Mouse (Mus musculus) MEL (cell line): Measurements from ENCODE around the gene Ptgdr. TPM values are rescaled to one million over a fixed set of nuclear protein-coding genes. Genes with fewer than 3 reads are reported as not detected.

Experiments used
- DNase-seq: peaks from one replicate; pipeline ENCODE4 v3.0.0; 2011; ENCODE audit warnings: low read depth, low spot score
- H3K27ac ChIP-seq: 2 replicates; pipeline ENCODE4 v1.5.1; 2012; ENCODE audit warnings: low read depth, mild to moderate bottlenecking, control low read depth, low read length, moderate library complexity; ENCODE audit not compliant: control insufficient read depth
- H3K27me3 ChIP-seq, 2 experiments: fragments of 150-350 bp in 1 of 2; sonication (generic) in 1 of 2; 2 replicates each; pipeline ENCODE4 v1.6.1; 2012; ENCODE audit warnings: low read length in 2 of 2, mild to moderate bottlenecking in 2 of 2, improper control_type of control experiment in 1 of 2, moderate library complexity in 1 of 2; ENCODE audit not compliant: insufficient read depth in 2 of 2, control insufficient read depth in 1 of 2
- H3K36me3 ChIP-seq, 2 experiments: 2 replicates each; pipeline ENCODE4 v1.6.1; 2012 to 2014; ENCODE audit warnings: low read length in 2 of 2, improper control_type of control experiment in 1 of 2, inconsistent platforms in 1 of 2, mild to moderate bottlenecking in 1 of 2; ENCODE audit not compliant: insufficient read depth in 2 of 2, control insufficient read depth in 1 of 2
- H3K4me1 ChIP-seq, 2 experiments: fragments of 150-350 bp in 1 of 2; sonication (generic) in 1 of 2; 2 replicates each; pipeline ENCODE4 v1.6.1; 2012; ENCODE audit warnings: low read length in 2 of 2, improper control_type of control experiment in 1 of 2, mild to moderate bottlenecking in 1 of 2; ENCODE audit not compliant: insufficient read depth in 2 of 2, control insufficient read depth in 1 of 2
- H3K4me3 ChIP-seq, 2 experiments: fragments of 150-350 bp in 1 of 2; sonication (generic) in 1 of 2; 2 replicates each; pipeline ENCODE4 v1.5.1; 2012; ENCODE audit warnings: low read depth in 2 of 2, low read length in 2 of 2, mild to moderate bottlenecking in 2 of 2, moderate library complexity in 2 of 2, control low read depth in 1 of 2, improper control_type of control experiment in 1 of 2; ENCODE audit not compliant: control insufficient read depth in 1 of 2, insufficient read depth in 1 of 2
- H3K79me2 ChIP-seq: 2 replicates; pipeline ENCODE4 v1.6.1; 2012; ENCODE audit warnings: mild to moderate bottlenecking, low read length, moderate library complexity; ENCODE audit not compliant: control insufficient read depth, poor library complexity, insufficient read depth
- H3K9ac ChIP-seq: 2 replicates; pipeline ENCODE4 v1.6.1; 2012; ENCODE audit warnings: low read depth, mild to moderate bottlenecking, control low read depth, low read length, moderate library complexity; ENCODE audit not compliant: control insufficient read depth, poor library complexity, severe bottlenecking
- H3K9me3 ChIP-seq: fragments of 150-350 bp; sonication (generic); replicated peaks from 2 replicates; pipeline ENCODE4 v1.6.1; 2012; ENCODE audit warnings: mild to moderate bottlenecking, low read length, improper control_type of control experiment, moderate library complexity; ENCODE audit not compliant: insufficient read depth
- BHLHE40 ChIP-seq: IDR thresholded peaks from 2 replicates; pipeline ENCODE4 v1.6.1; 2012; ENCODE audit warnings: low read depth, mild to moderate bottlenecking, inconsistent platforms, low read length, improper control_type of control experiment, borderline replicate concordance
- E2F4 ChIP-seq: IDR thresholded peaks from 2 replicates; pipeline ENCODE4 v1.6.1; 2011; ENCODE audit warnings: low read depth, low read length, improper control_type of control experiment, borderline replicate concordance
- ELF1 ChIP-seq: IDR thresholded peaks from 2 replicates; pipeline ENCODE4 v1.6.1; 2014; ENCODE audit warnings: low read depth, mild to moderate bottlenecking, inconsistent platforms, low read length, improper control_type of control experiment, moderate library complexity
- EP300 ChIP-seq, 2 experiments: IDR thresholded peaks; 2 replicates each; pipeline ENCODE4 v1.6.1; 2011; ENCODE audit warnings: improper control_type of control experiment in 2 of 2, low read length in 2 of 2, low read depth in 1 of 2, mild to moderate bottlenecking in 1 of 2
- GATA1 ChIP-seq: IDR thresholded peaks from 2 replicates; pipeline ENCODE4 v1.6.1; 2011; ENCODE audit warnings: low read depth, low read length, improper control_type of control experiment
- HCFC1 ChIP-seq: IDR thresholded peaks from 2 replicates; pipeline ENCODE4 v1.6.1; 2012; ENCODE audit warnings: low read depth, mild to moderate bottlenecking, inconsistent platforms, low read length, improper control_type of control experiment, moderate library complexity
- JUND ChIP-seq: IDR thresholded peaks from 2 replicates; pipeline ENCODE4 v1.6.1; 2011; ENCODE audit warnings: low read depth, mild to moderate bottlenecking, improper control_type of control experiment, low read length
- KAT2A ChIP-seq: conservative IDR thresholded peaks from 2 replicates; pipeline ENCODE4 v1.6.1; 2012; ENCODE audit warnings: low read depth, low read length, improper control_type of control experiment, inconsistent platforms
- MAFK ChIP-seq: IDR thresholded peaks from 2 replicates; pipeline ENCODE4 v1.6.1; 2011; ENCODE audit warnings: low read depth, mild to moderate bottlenecking, low read length, improper control_type of control experiment, borderline replicate concordance
- MAX ChIP-seq: IDR thresholded peaks from 2 replicates; pipeline ENCODE4 v1.6.1; 2011; ENCODE audit warnings: low read length, improper control_type of control experiment
- MEF2A ChIP-seq: IDR thresholded peaks from 2 replicates; pipeline ENCODE4 v1.6.1; 2014; ENCODE audit warnings: low read depth, mild to moderate bottlenecking, inconsistent platforms, low read length, improper control_type of control experiment; ENCODE audit not compliant: poor library complexity, insufficient replicate concordance, severe bottlenecking; ENCODE audit errors: extremely low read depth
- MXI1 ChIP-seq: IDR thresholded peaks from 2 replicates; pipeline ENCODE4 v1.6.1; 2011; ENCODE audit warnings: mild to moderate bottlenecking, low read depth, low read length, improper control_type of control experiment
- MYB ChIP-seq: IDR thresholded peaks from 2 replicates; pipeline ENCODE4 v1.6.1; 2011; ENCODE audit warnings: mild to moderate bottlenecking, low read depth, low read length, improper control_type of control experiment
- MYC ChIP-seq: IDR thresholded peaks from 2 replicates; pipeline ENCODE4 v1.6.1; 2011; ENCODE audit warnings: low read depth, mild to moderate bottlenecking, low read length, improper control_type of control experiment, moderate library complexity
- NELFE ChIP-seq: IDR thresholded peaks from 2 replicates; pipeline ENCODE4 v1.6.1; 2011; ENCODE audit warnings: low read depth, low read length, improper control_type of control experiment
- POLR2AphosphoS2 ChIP-seq: IDR thresholded peaks from 2 replicates; pipeline ENCODE4 v1.6.1; 2011; ENCODE audit warnings: low read length, improper control_type of control experiment
- RAD21 ChIP-seq: IDR thresholded peaks from 2 replicates; pipeline ENCODE4 v1.6.1; 2011; ENCODE audit warnings: mild to moderate bottlenecking, low read depth, low read length, improper control_type of control experiment
- RCOR1 ChIP-seq: IDR thresholded peaks from 2 replicates; pipeline ENCODE4 v1.6.1; 2012; ENCODE audit warnings: low read depth, mild to moderate bottlenecking, inconsistent platforms, low read length, improper control_type of control experiment
- SMC3 ChIP-seq: IDR thresholded peaks from 2 replicates; pipeline ENCODE4 v1.6.1; 2011; ENCODE audit warnings: low read depth, low read length, improper control_type of control experiment
- TAL1 ChIP-seq: IDR thresholded peaks from 2 replicates; pipeline ENCODE4 v1.6.1; 2012; ENCODE audit warnings: mild to moderate bottlenecking, inconsistent platforms, low read length, moderate library complexity, mixed read lengths
- TBP ChIP-seq: IDR thresholded peaks from 2 replicates; pipeline ENCODE4 v1.8.0; 2011; ENCODE audit warnings: low read depth, low read length, improper control_type of control experiment
- TCF12 ChIP-seq: IDR thresholded peaks from 2 replicates; pipeline ENCODE4 v1.6.1; 2014; ENCODE audit warnings: low read depth, mild to moderate bottlenecking, inconsistent platforms, low read length, improper control_type of control experiment, moderate library complexity
- UBTF ChIP-seq: IDR thresholded peaks from 2 replicates; pipeline ENCODE4 v1.6.1; 2012; ENCODE audit warnings: low read depth, mild to moderate bottlenecking, inconsistent platforms, low read length, improper control_type of control experiment, moderate library complexity, borderline replicate concordance; ENCODE audit not compliant: insufficient read depth
- USF2 ChIP-seq, 2 experiments: IDR thresholded peaks; 2 replicates each; pipeline ENCODE4 v1.6.1; 2011 to 2012; ENCODE audit warnings: improper control_type of control experiment in 2 of 2, low read length in 2 of 2, borderline replicate concordance in 1 of 2, inconsistent platforms in 1 of 2, low read depth in 1 of 2, mild to moderate bottlenecking in 1 of 2; ENCODE audit not compliant: insufficient read depth in 1 of 2
- ZKSCAN1 ChIP-seq: IDR thresholded peaks from 2 replicates; pipeline ENCODE4 v1.6.1; 2012; ENCODE audit warnings: low read depth, mild to moderate bottlenecking, inconsistent platforms, low read length, improper control_type of control experiment, moderate library complexity
- ZMIZ1 ChIP-seq: IDR thresholded peaks from 2 replicates; pipeline ENCODE4 v1.6.1; 2012; ENCODE audit warnings: low read depth, mild to moderate bottlenecking, inconsistent platforms, low read length, improper control_type of control experiment, moderate library complexity
- ZNF384 ChIP-seq: IDR thresholded peaks from 2 replicates; pipeline ENCODE4 v1.6.1; 2012; ENCODE audit warnings: low read depth, mild to moderate bottlenecking, inconsistent platforms, low read length, improper control_type of control experiment
- polyA plus RNA-seq, 2 experiments: library from polyadenylated mRNA; stranded (reverse) in 1 of 2; unstranded in 1 of 2; fragments of >175 nt in 1 of 2; fragments of >200 nt in 1 of 2; gene quantifications; 2 replicates each; pipeline versions ENCODE4 v1.2.1 to v1.2.4; 2012; ENCODE audit warnings: low replicate concordance in 2 of 2, low read depth in 1 of 2; ENCODE audit not compliant: insufficient read length in 2 of 2, insufficient read depth in 1 of 2, missing spikeins in 1 of 2
- total RNA-seq: library from RNA; depleted of rRNA; stranded (reverse); fragments of 300-350 nt; gene quantifications from 2 replicates; pipeline ENCODE4 v1.2.3, GENCODE M21; 2012

Ptgdr gene
- total and polyA plus RNA-seq, 3 experiments = not detected

DNA sequence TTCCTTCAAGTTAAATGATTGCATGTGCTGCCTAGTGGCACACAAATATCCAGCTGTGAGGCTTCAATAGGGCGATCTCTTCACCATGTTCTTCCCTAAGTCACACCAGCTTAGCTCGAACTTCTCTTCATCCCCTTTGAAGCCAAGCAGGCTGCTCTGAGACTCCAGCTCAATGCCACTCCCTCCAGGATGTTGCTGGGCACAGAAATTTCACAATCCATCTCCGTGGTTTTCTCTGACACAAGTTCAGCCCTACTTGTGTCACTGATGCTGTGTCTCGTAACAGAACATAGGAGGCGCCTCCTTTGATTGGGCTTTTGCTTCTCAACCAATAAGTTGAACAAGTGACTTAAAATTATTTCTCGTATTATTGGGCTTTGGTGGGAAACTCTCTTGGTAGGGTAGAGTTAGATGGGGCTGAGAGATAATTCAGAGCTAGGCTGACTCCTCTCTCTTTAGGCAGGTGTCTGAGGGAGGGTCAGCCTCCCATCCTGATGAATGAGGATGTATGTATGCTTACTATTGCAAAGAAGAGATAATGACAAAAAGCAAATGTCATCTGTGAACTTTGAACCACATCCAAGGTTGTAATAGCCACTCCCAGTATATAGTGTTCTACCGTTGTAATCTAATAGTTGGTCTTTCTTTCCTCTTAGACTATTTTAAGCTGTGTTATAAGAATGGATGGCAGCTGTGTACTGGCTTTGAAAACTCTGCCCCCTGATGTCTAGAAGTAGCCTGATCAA is 32.4 kb upstream of the Ptgdr start:
- no peak overlapping the region for H3K4me3 ChIP-seq
- H3K27me3 ChIP-seq = no peaks in the 10 kb centered on the region
- no peak overlapping the region for H3K9ac ChIP-seq
- TF ChIP-seq ZNF384 (no peak), RAD21 (no peak), MXI1 (no peak), UBTF (no peak)
- TF ChIP-seq, all 39 proteins: peak for 0
- Histone ChIP-seq H3K9me3 (no peaks in the 10 kb centered on the region), H3K79me2 (no peaks in the 10 kb centered on the region), H3K27ac (no peak overlapping the region), H3K36me3 (no peaks in the 10 kb centered on the region), H3K4me1 (no peaks in the 10 kb centered on the region)
- no peak for DNase-seq

DNA sequence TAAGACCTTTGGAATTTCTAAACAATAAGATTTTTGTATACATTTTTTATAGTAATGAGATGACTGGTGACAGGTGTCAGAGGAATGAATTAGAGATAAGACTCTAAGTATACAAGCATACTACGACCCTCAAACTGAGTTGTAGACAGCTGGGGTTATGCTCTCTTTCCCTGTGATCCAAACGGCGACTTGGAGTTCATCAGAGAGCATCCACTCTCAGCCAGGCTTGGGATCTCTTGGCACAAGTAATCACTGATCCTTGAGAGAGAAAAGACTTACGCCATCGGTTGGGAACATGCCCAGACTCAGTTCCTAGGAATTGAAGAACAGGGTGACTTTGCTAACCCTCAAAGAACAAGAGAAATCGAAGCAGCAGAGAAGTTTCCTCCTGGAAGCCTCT is 10.5 kb upstream of the Ptgdr start:
- DNase-seq = no peak
- Histone ChIP-seq H3K4me1 (no peaks in the 10 kb centered on the region), H3K27ac (no peak overlapping the region), H3K4me3 (no peak overlapping the region), H3K9ac (no peak overlapping the region), H3K79me2 (no peaks in the 10 kb centered on the region), H3K27me3 (no peaks in the 10 kb centered on the region), H3K36me3 (no peaks in the 10 kb centered on the region), H3K9me3 (no peaks in the 10 kb centered on the region)
- TF ChIP-seq SMC3 (no peak), ZKSCAN1 (no peak), E2F4 (no peak), ZNF384 (no peak), TBP (no peak), NELFE (no peak), GATA1 (no peak), USF2 (IDR thresholded peaks at IDR 0.05; ENCODE audit: borderline replicate concordance in 1 of 2, insufficient read depth in 1 of 2, low read depth in 1 of 2, low read length in 2 of 2) (no peak)

- no peak for DNase-seq
- no peak overlapping the region for H3K27ac ChIP-seq
- TF ChIP-seq ELF1 = no peak
- no peak for TF ChIP-seq MYB
- TF ChIP-seq MEF2A = no peak
- no peak for TF ChIP-seq HCFC1
- no peak for TF ChIP-seq MYC
- TF ChIP-seq POLR2AphosphoS2 = no peak
- TF ChIP-seq KAT2A = no peak
- TF ChIP-seq JUND = no peak
- TF ChIP-seq ZMIZ1 = no peak
- TF ChIP-seq SMC3 = no peak
- no peak for TF ChIP-seq TCF12
- no peak for TF ChIP-seq EP300 (IDR thresholded peaks at IDR 0.05; ENCODE audit: low read depth in 1 of 2, low read length in 2 of 2)
- TF ChIP-seq TAL1 = no peak
- no peak for TF ChIP-seq MAFK
- TF ChIP-seq BHLHE40 = no peak
- TF ChIP-seq MAX = no peak
- no peak for TF ChIP-seq RCOR1
- no peak for TF ChIP-seq GATA1
Measured at GRCm38 (mm10) chr14:44865661-44866060, 6.5 kb upstream of the Ptgdr start.

More at GRCm38 (mm10) chr14:44865661-44866060, 6.5 kb upstream of the Ptgdr start:
- no peaks in the 10 kb centered on the region for H3K27me3 ChIP-seq
- no peaks in the 10 kb centered on the region for H3K79me2 ChIP-seq
- no peak overlapping the region for H3K4me3 ChIP-seq
- no peaks in the 10 kb centered on the region for H3K4me1 ChIP-seq
- no peak overlapping the region for H3K9ac ChIP-seq
- H3K36me3 ChIP-seq = no peaks in the 10 kb centered on the region
- no peaks in the 10 kb centered on the region for H3K9me3 ChIP-seq
